Comparison of ENCODE assay signal across 19 mouse cellular contexts in genomic region chr11:65101206-65101605, GRCm38 (mm10). TPM values are rescaled to one million over a fixed set of nuclear protein-coding genes. Genes with fewer than 3 reads are reported as not detected.
"Had no signal": no experiment of that assay in that cellular context is flagged by ENCODE, and none has a peak within 500 bp of the region (broad histone marks: within the 10 kb centered on the region; RNA-seq: fewer than 3 reads in every experiment).

No protein-coding gene starts in this region.

- H3K36me3 ChIP-seq: limb, embryonic 12.5 days; liver, embryonic 13.5 days; lung, embryonic 15.5 days; midbrain, embryonic 12.5 days had no signal

- DNase-seq: kidney, postnatal 10 days; kidney, postnatal 4 days; liver; liver, embryonic 13.5 days; liver, postnatal 0 days; lung, postnatal 14 days; right cerebral cortex, postnatal 4 days; spleen, adult 18-20 months; thymus, adult 18-20 months; thymus, postnatal 14 days had no signal

- H3K27me3 ChIP-seq: limb, embryonic 12.5 days; liver, embryonic 13.5 days; lung, embryonic 15.5 days; megakaryocyte, embryonic 14.5 days; midbrain, embryonic 12.5 days had no signal

- H3K4me1 ChIP-seq: limb, embryonic 12.5 days; liver, embryonic 13.5 days; lung, embryonic 15.5 days; midbrain, embryonic 12.5 days had no signal

- H3K27ac ChIP-seq: layer of hippocampus, adult 2 months; limb, embryonic 12.5 days; liver, embryonic 13.5 days; lung, embryonic 15.5 days; macrophage; midbrain, embryonic 12.5 days had no signal

- H3K9me3 ChIP-seq: limb, embryonic 12.5 days; liver, embryonic 13.5 days; lung, embryonic 15.5 days; midbrain, embryonic 12.5 days had no signal

- H3K4me3 ChIP-seq: layer of hippocampus, adult 2 months; limb, embryonic 12.5 days; liver, embryonic 13.5 days; lung, embryonic 15.5 days; megakaryocyte, embryonic 14.5 days; midbrain, embryonic 12.5 days had no signal

RNA-seq across cellular contexts. Expression of gene 1700086D15Rik, which starts 58.5 kb away (rescaled TPM):
- polyA plus RNA-seq: kidney, embryonic 14.5 days; limb, embryonic 12.5 days; liver, embryonic 13.5 days; liver, postnatal 0 days; macrophage; midbrain, embryonic 16.5 days; stomach, embryonic 14.5 days had no signal
